Mouse (Mus musculus) kidney, adult 2 months (tissue): Measurements from ENCODE around the gene Olfr1039. TPM values are rescaled to one million over a fixed set of nuclear protein-coding genes. Genes with fewer than 3 reads are reported as not detected.
"Not testable (repeated sequence)": the region's sequence is repeated elsewhere in the genome, so short reads cannot be mapped to it uniquely, and the experiment has no call there.

Experiments
- DNase-seq: peaks from one replicate; pipeline ENCODE4 v3.0.0; 2021
- H3K27ac ChIP-seq: fragments of 200-500 bp; 2 replicates; pipeline ENCODE4 v1.5.1; 2012; ENCODE audit warnings: low read depth, low read length, control low read depth, inconsistent platforms; ENCODE audit not compliant: insufficient read depth
- H3K27me3 ChIP-seq: fragments of 200-500 bp; replicated peaks from 2 replicates; pipeline ENCODE4 v1.6.1; 2012; ENCODE audit warnings: mild to moderate bottlenecking, moderate library complexity, low read length, inconsistent platforms; ENCODE audit not compliant: control insufficient read depth, insufficient read depth
- H3K36me3 ChIP-seq: fragments of 200-500 bp; 2 replicates; pipeline ENCODE4 v1.6.1; 2012; ENCODE audit warnings: mild to moderate bottlenecking, moderate library complexity, low read length, inconsistent platforms; ENCODE audit not compliant: control insufficient read depth, insufficient read depth
- H3K4me1 ChIP-seq: fragments of 200-500 bp; 2 replicates; pipeline ENCODE4 v1.6.1; 2011; ENCODE audit warnings: low read length; ENCODE audit not compliant: control insufficient read depth, insufficient read depth
- H3K4me3 ChIP-seq: fragments of 200-500 bp; 2 replicates; pipeline ENCODE4 v1.5.1; 2011; ENCODE audit warnings: mild to moderate bottlenecking, low read depth, low read length, control low read depth; ENCODE audit not compliant: insufficient read depth
- CTCF ChIP-seq: fragments of 200-500 bp; conservative IDR thresholded peaks from 2 replicates; pipeline ENCODE4 v1.5.1; 2011; ENCODE audit warnings: low read depth, mild to moderate bottlenecking, control low read depth, low read length, moderate library complexity, mixed read lengths; ENCODE audit not compliant: insufficient read depth, insufficient read length
- POLR2A ChIP-seq: fragments of 200-500 bp; IDR thresholded peaks from one replicate; pipeline ENCODE4 v1.6.1; 2011; ENCODE audit warnings: low read depth, low read length, control low read depth
- WGBS: fragments of 180-500 bp; shearing (Covaris S2); methylation state at CpG from one replicate; pipeline ENCODE4 v1.1.7; 2018; 5-methylcytosine and 5-hydroxymethylcytosine counted together
- polyA plus RNA-seq: library from polyadenylated mRNA; depleted of rRNA; stranded (reverse); fragments of >200 nt; gene quantifications from 2 replicates; pipeline ENCODE4 v1.2.3, GENCODE M21; 2012; rRNA removed

Gene Olfr1039
- polyA plus RNA-seq = not detected in 2 replicates

- Histone ChIP-seq H3K36me3 (no peaks in the 10 kb centered on the region), H3K27ac (no peak within 1 kb of the TSS), H3K27me3 (no peaks in the 10 kb centered on the region), H3K4me3 (no peak within 1 kb of the TSS), H3K4me1 (no peaks in the 10 kb centered on the region)
- no peak for DNase-seq
- 95% methylated on average over 1 of the region's 1 CpGs for WGBS
- TF ChIP-seq POLR2A (no peak), CTCF (no peak)
Measured at GRCm38 (mm10) chr2:86135828-86136227, at the start of gene Olfr1039. TSS of gene Olfr1039 (minus strand) at chr2:86135928.

GRCm38 (mm10) chr2:86179950-86180349 is 44.2 kb upstream of the Olfr1039 start:
- no peak for DNase-seq
- Histone ChIP-seq H3K27ac (no peak overlapping the region), H3K27me3 (no peaks in the 10 kb centered on the region), H3K36me3 (no peaks in the 10 kb centered on the region), H3K4me1 (no peaks in the 10 kb centered on the region), H3K4me3 (no peak overlapping the region)
- 85% methylated on average over 3 of the region's 3 CpGs for WGBS
- no peak for TF ChIP-seq CTCF
- TF ChIP-seq POLR2A = no peak

GRCm38 (mm10) chr2:86177720-86178119 is 42.0 kb upstream of the Olfr1039 start, which contains the start of gene Olfr1044:
TSS of gene Olfr1044 (minus strand) at chr2:86177820.
- Histone ChIP-seq H3K4me1 (no peaks in the 10 kb centered on the region), H3K4me3 (no peak within 1 kb of the TSS), H3K27me3 (no peaks in the 10 kb centered on the region), H3K36me3 (no peaks in the 10 kb centered on the region), H3K27ac (no peak within 1 kb of the TSS)
- TF ChIP-seq POLR2A (no peak), CTCF (no peak)
- no peak for DNase-seq

GRCm38 (mm10) chr2:86175422-86175821 is 39.7 kb upstream of the Olfr1039 start:
- not testable (repeated sequence) for DNase-seq, H3K4me3 ChIP-seq, H3K36me3 ChIP-seq, H3K27ac ChIP-seq, H3K4me1 ChIP-seq, H3K27me3 ChIP-seq
- WGBS = 76% methylated on average over 7 of the region's 7 CpGs

GRCm38 (mm10) chr2:86167422-86167821 is 31.7 kb upstream of the Olfr1039 start, which contains the start of gene Olfr1043:
TSS of gene Olfr1043 (minus strand) at chr2:86167522.
- DNase-seq = no peak
- TF ChIP-seq POLR2A = no peak
- no peak for TF ChIP-seq CTCF

GRCm38 (mm10) chr2:86161738-86162137 is 26.0 kb upstream of the Olfr1039 start, which contains the start of gene Olfr1042:
TSS of gene Olfr1042 (minus strand) at chr2:86161838.
- WGBS = 89% methylated on average over 2 of the region's 2 CpGs
- no peaks in the 10 kb centered on the region for H3K27me3 ChIP-seq
- H3K4me1 ChIP-seq = no peaks in the 10 kb centered on the region
- DNase-seq = no peak
- no peak within 1 kb of the TSS for H3K4me3 ChIP-seq
- H3K27ac ChIP-seq = no peak within 1 kb of the TSS
- TF ChIP-seq POLR2A = no peak
- no peak for TF ChIP-seq CTCF
- no peaks in the 10 kb centered on the region for H3K36me3 ChIP-seq

More at GRCm38 (mm10) chr2:86167422-86167821, 31.7 kb upstream of the Olfr1039 start, which contains the start of gene Olfr1043:
- Histone ChIP-seq H3K36me3 (no peaks in the 10 kb centered on the region), H3K4me3 (no peak within 1 kb of the TSS), H3K27me3 (no peaks in the 10 kb centered on the region), H3K27ac (no peak within 1 kb of the TSS), H3K4me1 (no peaks in the 10 kb centered on the region)
- 79% methylated on average over 2 of the region's 2 CpGs for WGBS

- H3K4me1 ChIP-seq = no peaks in the 10 kb centered on the region
- no peak within 1 kb of the TSS for H3K27ac ChIP-seq
- WGBS = 64% methylated on average over 1 of the region's 1 CpGs
- H3K27me3 ChIP-seq = no peaks in the 10 kb centered on the region
- TF ChIP-seq CTCF (no peak), POLR2A (no peak)
- DNase-seq = no peak
- H3K4me3 ChIP-seq = no peak within 1 kb of the TSS
- no peaks in the 10 kb centered on the region for H3K36me3 ChIP-seq
Measured at GRCm38 (mm10) chr2:86146632-86147031, 10.9 kb upstream of the Olfr1039 start, which contains the start of gene Olfr1040. TSS of gene Olfr1040 (minus strand) at chr2:86146732.
